Mouse (Mus musculus) bone marrow, adult 2 months (tissue): ENCODE data around the gene Sult1a1.

ENCODE experiments used
- CTCF ChIP-seq: fragments of 200-500 bp; IDR thresholded peaks from 2 replicates; pipeline ENCODE4 v1.5.1; 2011; ENCODE audit warnings: low read length, control low read depth; ENCODE audit not compliant: control insufficient read depth, insufficient read depth
- POLR2A ChIP-seq: fragments of 200-500 bp; IDR thresholded peaks from 2 replicates; pipeline ENCODE4 v1.6.1; 2011; ENCODE audit warnings: low read depth, mild to moderate bottlenecking, control low read depth, low read length, borderline replicate concordance; ENCODE audit not compliant: control insufficient read depth

GRCm38 (mm10) chr7:126693781-126694180 is 17.5 kb upstream of the Sult1a1 start:
- TF ChIP-seq CTCF: no peak
- no peak for TF ChIP-seq POLR2A
